Mouse (Mus musculus) G1E-ER4 (cell line): ENCODE data around the gene Pctp. TPM values are rescaled to one million over a fixed set of nuclear protein-coding genes. Genes with fewer than 3 reads are reported as not detected.

Experiments
- GATA1 ChIP-seq: IDR thresholded peaks from one replicate; pipeline ENCODE4 v1.8.0; 2012; ENCODE audit warnings: low read length, inconsistent platforms
- polyA plus RNA-seq: library from polyadenylated mRNA; stranded (reverse); fragments of >175 nt; gene quantifications from 2 replicates; pipeline ENCODE4 v1.2.3, GENCODE M21; 2012

Gene Pctp
- 2.3 and 3.1 TPM in 2 replicates for polyA plus RNA-seq

- TF ChIP-seq GATA1 = no peak
Observed at GRCm38 (mm10) chr11:90002231-90002986, at the start of gene Pctp. Gene Pctp, minus strand, starts transcription at chr11:90002894.

- no peak for TF ChIP-seq GATA1
Observed at GRCm38 (mm10) chr11:90050016-90050415, 47.3 kb upstream of the Pctp start.

GRCm38 (mm10) chr11:90047271-90047670 is 44.6 kb upstream of the Pctp start:
- no peak for TF ChIP-seq GATA1

- no peak for TF ChIP-seq GATA1
Observed at GRCm38 (mm10) chr11:90046211-90046610, 43.5 kb upstream of the Pctp start.

- TF ChIP-seq GATA1 = no peak
Observed at GRCm38 (mm10) chr11:90044459-90044858, 41.8 kb upstream of the Pctp start.

- no peak for TF ChIP-seq GATA1
Observed at GRCm38 (mm10) chr11:90038022-90038421, 35.3 kb upstream of the Pctp start.

- TF ChIP-seq GATA1 = no peak
Observed at GRCm38 (mm10) chr11:90036416-90036815, 33.7 kb upstream of the Pctp start.

GRCm38 (mm10) chr11:90035532-90035931 is 32.8 kb upstream of the Pctp start:
- no peak for TF ChIP-seq GATA1

GRCm38 (mm10) chr11:90034646-90035045 is 32.0 kb upstream of the Pctp start:
- TF ChIP-seq GATA1 = no peak

GRCm38 (mm10) chr11:90033442-90033841 is 30.7 kb upstream of the Pctp start:
- TF ChIP-seq GATA1 = no peak

GRCm38 (mm10) chr11:90032807-90033206 is 30.1 kb upstream of the Pctp start:
- TF ChIP-seq GATA1 = no peak

- no peak for TF ChIP-seq GATA1
Observed at GRCm38 (mm10) chr11:90031076-90031475, 28.4 kb upstream of the Pctp start.

GRCm38 (mm10) chr11:90030557-90030956 is 27.9 kb upstream of the Pctp start:
- no peak for TF ChIP-seq GATA1

GRCm38 (mm10) chr11:90029841-90030398 is 27.2 kb upstream of the Pctp start, which contains the start of gene Tmem100:
Gene Tmem100, plus strand, starts transcription at chr11:90030348.
- no peak for TF ChIP-seq GATA1

- TF ChIP-seq GATA1 = no peak
Observed at GRCm38 (mm10) chr11:90029354-90029753, 26.7 kb upstream of the Pctp start.

- TF ChIP-seq GATA1 = no peak
Observed at GRCm38 (mm10) chr11:90028746-90029145, 26.1 kb upstream of the Pctp start.

- TF ChIP-seq GATA1 = no peak
Observed at GRCm38 (mm10) chr11:90027216-90027615, 24.5 kb upstream of the Pctp start.
